Mouse (Mus musculus): ENCODE data around the gene Rplp2. TPM values are rescaled to one million over a fixed set of nuclear protein-coding genes. Genes with fewer than 3 reads are reported as not detected.

Rplp2 gene
- polyA plus RNA-seq, 1 experiment from 2014 or later = 888 TPM

Other genes with a start within 250 kb of the Rplp2 start
- gene Lmntd2, start 233.3 kb upstream of the Rplp2 start, polyA plus RNA-seq (2016; fragmentation: Nextera tagmentation; extraction: Ambion mirVana) = 3.3 and 3.9 TPM in 2 replicates
- gene Rassf7, start 231.5 kb upstream of the Rplp2 start, polyA plus RNA-seq (2016; fragmentation: Nextera tagmentation; extraction: Ambion mirVana) = 34.7 and 35.6 TPM in 2 replicates
- gene Phrf1, start 218.6 kb upstream of the Rplp2 start, polyA plus RNA-seq (2016; fragmentation: Nextera tagmentation; extraction: Ambion mirVana) = 95.5 and 99.3 TPM in 2 replicates
- 1.1 and 1.5 TPM in 2 replicates for gene Irf7, start 180.9 kb upstream of the Rplp2 start, polyA plus RNA-seq (2016; fragmentation: Nextera tagmentation; extraction: Ambion mirVana)
- gene Cdhr5, start 170.6 kb upstream of the Rplp2 start, polyA plus RNA-seq (2016; fragmentation: Nextera tagmentation; extraction: Ambion mirVana) = not detected in 2 replicates
- gene Sct, start 168.2 kb upstream of the Rplp2 start, polyA plus RNA-seq (2016; fragmentation: Nextera tagmentation; extraction: Ambion mirVana) = 2.4 and 2.7 TPM in 2 replicates
- 0.81 and 0.86 TPM in 2 replicates for gene Drd4, start 155.4 kb upstream of the Rplp2 start, polyA plus RNA-seq (2016; fragmentation: Nextera tagmentation; extraction: Ambion mirVana)
- 96.5 and 96.6 TPM in 2 replicates for gene Deaf1, start 119.7 kb upstream of the Rplp2 start, polyA plus RNA-seq (2016; fragmentation: Nextera tagmentation; extraction: Ambion mirVana)
- 60.5 and 66.9 TPM in 2 replicates for gene Tmem80, start 119.6 kb upstream of the Rplp2 start, polyA plus RNA-seq (2016; fragmentation: Nextera tagmentation; extraction: Ambion mirVana)
- 2.6 and 2.7 TPM in 2 replicates for gene Eps8l2, start 108.5 kb upstream of the Rplp2 start, polyA plus RNA-seq (2016; fragmentation: Nextera tagmentation; extraction: Ambion mirVana)
- gene Taldo1, start 55.2 kb upstream of the Rplp2 start, polyA plus RNA-seq (2016; fragmentation: Nextera tagmentation; extraction: Ambion mirVana) = 352 and 355 TPM in 2 replicates
- gene Gatd1, start 33.2 kb upstream of the Rplp2 start, polyA plus RNA-seq (2016; fragmentation: Nextera tagmentation; extraction: Ambion mirVana) = 52.2 and 54.1 TPM in 2 replicates
- 27.9 and 30.9 TPM in 2 replicates for gene Cend1, start 17.9 kb upstream of the Rplp2 start, polyA plus RNA-seq (2016; fragmentation: Nextera tagmentation; extraction: Ambion mirVana)
- 54.8 and 62.1 TPM in 2 replicates for gene Slc25a22, start 9.5 kb upstream of the Rplp2 start, polyA plus RNA-seq (2016; fragmentation: Nextera tagmentation; extraction: Ambion mirVana)
- 10.8 and 11.6 TPM in 2 replicates for gene Pidd1, start 3.3 kb upstream of the Rplp2 start, polyA plus RNA-seq (2016; fragmentation: Nextera tagmentation; extraction: Ambion mirVana)
- gene Pnpla2, start 7.8 kb downstream of the Rplp2 start, polyA plus RNA-seq (2016; fragmentation: Nextera tagmentation; extraction: Ambion mirVana) = 16.2 and 19.1 TPM in 2 replicates
- gene Cracr2b, start 13.7 kb downstream of the Rplp2 start, polyA plus RNA-seq (2016; fragmentation: Nextera tagmentation; extraction: Ambion mirVana) = 7.7 and 8.9 TPM in 2 replicates
- 14.4 and 17.3 TPM in 2 replicates for gene Cd151, start 20.0 kb downstream of the Rplp2 start, polyA plus RNA-seq (2016; fragmentation: Nextera tagmentation; extraction: Ambion mirVana)
- 62.0 and 69.0 TPM in 2 replicates for gene Polr2l, start 27.8 kb downstream of the Rplp2 start, polyA plus RNA-seq (2016; fragmentation: Nextera tagmentation; extraction: Ambion mirVana)
- gene Tspan4, start 27.9 kb downstream of the Rplp2 start, polyA plus RNA-seq (2016; fragmentation: Nextera tagmentation; extraction: Ambion mirVana) = 30.1 and 31.1 TPM in 2 replicates
- gene Chid1, start 92.5 kb downstream of the Rplp2 start, polyA plus RNA-seq (2016; fragmentation: Nextera tagmentation; extraction: Ambion mirVana) = 31.8 and 32.1 TPM in 2 replicates
- gene Ap2a2, start 114.8 kb downstream of the Rplp2 start, polyA plus RNA-seq (2016; fragmentation: Nextera tagmentation; extraction: Ambion mirVana) = 114 and 117 TPM in 2 replicates
- gene Muc6, start 207.9 kb downstream of the Rplp2 start, polyA plus RNA-seq (2016; fragmentation: Nextera tagmentation; extraction: Ambion mirVana) = 0.17 and 0.30 TPM in 2 replicates
- 0.19 and 0.79 TPM in 2 replicates for gene Muc2, start 243.0 kb downstream of the Rplp2 start, polyA plus RNA-seq (2016; fragmentation: Nextera tagmentation; extraction: Ambion mirVana)

Data from hindbrain, embryonic 12.5 days (tissue).